Mouse (Mus musculus) T-helper 17 cell (primary cell): ENCODE measurements around the gene Olfr1344.
"Not testable (repeated sequence)": the region's sequence is repeated elsewhere in the genome, so short reads cannot be mapped to it uniquely, and the experiment has no call there.

Experiments used
- in situ Hi-C, 2 experiments: fragments of 300-600 bp; cut with MboI, MseI; formaldehyde crosslinking; loops; 1 replicate in 1 of 2; 2 replicates in 1 of 2; pipeline ENCODE4 v1.15.1; 2025; ENCODE audit warnings: high pct_unique_total_duplicates in 2 of 2

The Olfr1344 gene

DNA sequence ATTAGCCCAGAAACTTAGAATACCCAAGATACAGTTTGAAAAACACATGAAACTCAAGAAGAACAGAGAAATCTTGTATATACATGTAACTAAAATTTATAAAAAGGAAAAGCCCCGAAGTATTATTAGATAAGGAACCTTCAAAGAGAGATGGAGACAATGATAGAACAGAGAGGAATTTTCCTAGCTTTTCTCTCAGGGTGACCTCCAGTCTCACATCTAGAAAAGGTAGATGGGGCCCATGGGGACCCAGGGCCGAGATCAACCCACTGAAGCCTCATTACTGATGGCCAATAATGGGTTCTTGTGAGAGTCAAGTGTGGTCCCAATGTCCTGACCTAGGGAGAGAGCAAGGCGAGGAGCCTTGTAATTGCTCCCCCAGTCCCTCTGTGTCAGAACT lies at the start of gene Olfr1344:
Gene Olfr1344, plus strand, starts transcription at position 301 of the 400 bp plus-strand sequence.
- in situ Hi-C loops, result loop anchor here (5.0 kb wide), 2 partner anchors 484 to 499 kb away; no protein-coding TSS in a partner anchor

DNA sequence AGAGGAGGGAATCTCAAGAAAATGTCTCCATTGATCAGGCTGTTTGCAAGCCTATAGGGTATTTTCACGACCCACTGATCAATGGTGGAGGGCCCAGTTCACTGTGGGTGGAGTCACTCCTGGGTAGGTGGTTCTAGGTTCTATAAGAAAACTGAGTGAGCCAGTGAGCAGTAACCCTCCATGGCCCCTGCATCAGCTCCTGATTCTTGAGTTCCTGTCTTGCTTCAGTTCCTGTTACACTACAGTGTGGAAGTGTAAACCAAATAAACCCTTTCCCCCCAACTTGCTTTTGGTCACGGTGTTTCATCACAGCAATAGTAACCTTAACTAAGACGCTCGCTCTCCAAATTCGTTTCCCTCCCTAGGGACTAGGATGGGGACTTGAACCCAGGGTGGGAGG lies 49.5 kb upstream of the Olfr1344 start:
- in situ Hi-C loops, result loop anchor here (5.0 to 25.0 kb wide), 3 partner anchors 222 to 1302 kb away; partner anchors contain the start of gene Epn1 (in 1 of the 2)

DNA sequence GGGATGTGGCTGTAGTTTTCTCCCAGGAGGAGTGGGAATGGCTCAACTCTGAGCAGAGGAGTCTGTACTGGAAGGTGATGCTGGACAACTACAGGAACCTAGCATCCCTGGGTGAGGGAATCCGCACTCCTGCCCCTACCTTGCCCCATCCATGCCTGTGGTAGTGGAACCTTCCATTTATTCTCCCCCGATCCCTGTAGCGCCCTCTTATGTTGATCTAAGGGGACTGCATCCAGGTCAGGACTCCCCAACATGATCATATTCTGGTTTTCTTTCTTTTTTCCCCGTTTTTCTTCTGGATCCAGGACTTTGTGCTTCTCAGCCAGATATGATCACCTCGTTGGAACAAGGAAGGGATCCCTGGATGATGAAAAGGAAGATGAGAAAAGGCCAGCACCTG lies 49.0 kb upstream of the Olfr1344 start:
- in situ Hi-C loops, result loop anchor here (5.0 to 25.0 kb wide), 3 partner anchors 222 to 1302 kb away; partner anchors contain the start of gene Epn1 (in 1 of the 2)

- in situ Hi-C loops, result loop anchor here in 1 of 2 experiments (5.0 to 25.0 kb wide), 2 partner anchors 784 to 1311 kb away; partner anchors contain the start of gene Epn1
These were observed 40.2 kb upstream of the Olfr1344 start, which contains the start of gene Smim17 for GRCm38 (mm10) chr7:6397996-6398975. Gene Smim17, plus strand, starts transcription at chr7:6398715.

DNA sequence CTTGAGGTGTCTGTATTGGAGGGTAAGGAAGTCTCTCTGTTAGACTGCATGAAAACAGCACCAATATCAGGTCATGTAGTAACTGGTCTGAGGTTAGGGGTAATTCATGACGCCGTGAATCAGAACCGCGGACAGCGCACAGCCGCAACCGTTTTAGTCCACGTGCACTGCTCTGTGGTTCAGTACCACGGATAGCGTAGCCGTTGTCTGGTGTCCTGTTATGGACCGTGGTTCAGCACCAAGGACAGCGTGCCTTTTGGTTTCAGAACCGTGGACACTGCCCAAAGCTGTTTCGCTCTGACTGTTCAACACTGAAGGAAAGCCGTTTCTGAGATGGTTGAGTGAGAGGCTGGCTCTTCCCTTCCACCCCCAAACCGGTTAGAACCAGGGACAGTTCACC lies 28.4 kb upstream of the Olfr1344 start, which contains the start of gene Gm20715:
Gene Gm20715, plus strand, starts transcription at position 235 of the 400 bp plus-strand sequence.
- in situ Hi-C loops, result no loop called here

GRCm38 (mm10) chr7:6414626-6415441 lies 23.7 kb upstream of the Olfr1344 start:
- in situ Hi-C loops, result no loop called here

- in situ Hi-C loops, result no loop called here
These were observed 23.1 kb upstream of the Olfr1344 start for GRCm38 (mm10) chr7:6415442-6415787.

- in situ Hi-C loops, result no loop called here
These were observed 18.6 kb upstream of the Olfr1344 start for GRCm38 (mm10) chr7:6419894-6420293.

GRCm38 (mm10) chr7:6429381-6429780 lies 9.1 kb upstream of the Olfr1344 start:
- in situ Hi-C loops, result loop anchor here (5.0 kb wide), 1 partner anchor 72 kb away; no protein-coding TSS in a partner anchor

GRCm38 (mm10) chr7:6430342-6430741 lies 8.1 kb upstream of the Olfr1344 start:
- in situ Hi-C loops, result no loop called here

DNA sequence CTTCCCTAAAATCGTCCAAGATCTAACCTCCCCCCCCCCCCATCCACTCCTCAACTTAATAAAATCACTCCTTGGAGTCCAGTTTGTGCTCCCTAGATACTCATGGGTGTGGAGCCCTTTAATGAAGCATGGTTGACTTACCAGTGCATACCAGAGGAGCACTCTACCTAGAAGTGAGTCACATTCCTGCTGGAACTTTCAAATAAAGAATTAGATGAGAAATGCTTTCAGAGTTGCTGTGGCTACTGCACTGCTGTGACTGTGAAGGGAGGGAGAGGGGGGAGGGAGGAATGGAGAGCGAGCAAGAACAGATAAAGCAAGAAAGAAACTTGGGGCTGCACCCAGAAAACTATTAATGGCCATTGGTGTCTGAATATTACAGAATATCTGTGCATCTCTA lies 2.7 kb downstream of the Olfr1344 start:
- in situ Hi-C loops, result no loop called here

DNA sequence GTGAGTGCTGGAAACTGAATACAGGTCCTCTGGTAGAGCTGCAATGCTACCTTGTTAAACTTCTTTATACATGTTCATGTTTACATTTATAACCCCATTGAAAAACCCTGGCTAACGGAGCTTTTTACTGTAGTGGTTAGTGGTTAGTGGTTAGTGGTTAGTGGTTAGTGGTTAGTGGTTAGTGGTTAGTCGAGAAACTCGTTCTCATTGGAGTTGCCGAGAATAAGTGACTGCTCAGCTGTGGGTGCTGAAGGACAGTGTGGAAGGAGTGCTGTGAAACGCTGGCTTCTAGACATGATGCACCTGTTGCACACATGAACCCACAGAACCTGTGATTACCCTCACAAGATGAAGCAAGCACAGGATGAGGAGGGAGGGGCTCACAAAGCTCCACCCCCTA lies 9.3 kb downstream of the Olfr1344 start:
- in situ Hi-C loops, result no loop called here

DNA sequence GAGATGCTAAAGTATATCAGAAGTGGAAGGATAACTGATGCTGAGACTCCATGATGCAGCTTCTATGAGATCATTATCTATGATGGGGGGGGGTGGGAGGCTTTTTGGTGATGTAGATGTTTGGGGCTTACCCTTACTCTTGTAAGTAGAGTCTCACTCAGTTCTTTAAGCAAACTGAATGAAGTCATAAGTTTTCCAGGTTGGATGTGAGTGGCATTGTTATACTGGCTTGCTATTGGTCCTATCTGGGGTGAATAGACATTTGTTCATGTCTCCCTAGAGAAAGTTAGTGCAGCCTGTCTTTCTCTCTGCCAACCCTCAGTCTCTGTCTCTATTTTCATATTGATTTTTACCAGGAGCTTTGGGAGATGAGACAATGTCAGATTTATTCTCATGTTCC lies 17.4 kb downstream of the Olfr1344 start, which contains the start of gene Olfr1336:
Gene Olfr1336, plus strand, starts transcription at position 301 of the 400 bp plus-strand sequence.
- in situ Hi-C loops, result no loop called here

- in situ Hi-C loops, result no loop called here
These were observed 17.9 kb downstream of the Olfr1344 start for GRCm38 (mm10) chr7:6456399-6456798.

DNA sequence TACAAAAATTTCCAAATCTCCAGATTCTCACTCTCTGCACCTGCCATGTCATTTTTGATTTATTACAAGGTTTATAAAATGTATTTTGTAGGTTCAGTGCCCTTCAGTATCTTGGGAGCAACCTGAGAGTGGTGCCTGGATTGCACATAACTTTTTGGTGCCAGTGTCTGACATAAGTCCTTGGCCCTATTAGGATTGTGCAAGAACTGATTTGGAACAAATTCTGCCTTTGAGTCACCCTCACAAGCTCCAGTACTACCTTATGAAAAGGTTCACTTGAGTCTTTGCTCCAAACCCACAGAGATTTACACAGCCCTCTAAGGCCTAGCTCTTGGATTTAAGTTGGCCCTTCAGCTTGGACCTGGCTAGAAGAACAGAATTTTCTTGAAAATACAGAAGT lies 28.5 kb downstream of the Olfr1344 start, which contains the start of gene Olfr1346:
Gene Olfr1346, plus strand, starts transcription at position 151 of the 400 bp plus-strand sequence.
- in situ Hi-C loops, result no loop called here

GRCm38 (mm10) chr7:6477633-6478032 lies 39.1 kb downstream of the Olfr1344 start:
- in situ Hi-C loops, result not testable (repeated sequence)

DNA sequence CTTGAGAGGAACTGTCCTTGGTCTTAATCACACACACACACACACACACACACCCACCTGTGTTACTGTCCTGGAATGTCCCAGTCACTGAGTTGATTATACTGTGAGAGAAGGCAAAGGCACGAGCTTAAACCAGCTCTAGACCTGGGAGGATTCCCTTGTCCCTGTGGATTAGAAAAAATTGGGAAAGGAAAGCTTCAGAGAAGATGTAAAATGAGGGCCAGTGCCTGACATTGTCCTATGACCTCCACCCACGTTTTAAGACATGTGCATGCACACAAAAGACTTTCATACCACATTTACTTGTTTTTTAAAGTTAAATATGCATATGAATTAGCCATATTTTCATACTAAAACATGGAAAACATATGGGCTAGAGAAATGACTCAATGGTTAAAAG lies 48.4 kb downstream of the Olfr1344 start, which contains the start of gene Olfr5:
Gene Olfr5, minus strand, starts transcription at position 101 of the 400 bp plus-strand sequence.
- in situ Hi-C loops, result no loop called here
